Mouse (Mus musculus) midbrain, embryonic 13.5 days (tissue): ENCODE measurements around the gene Fnip2. TPM values are rescaled to one million over a fixed set of nuclear protein-coding genes. Genes with fewer than 3 reads are reported as not detected.

Source experiments
- ATAC-seq: fragments of 200-750 bp; cut with Nextera tagmentation; 2 replicates; pipeline ENCODE4 v1.8.0; 2017; ENCODE audit warnings: mild to moderate bottlenecking, moderate TSS enrichment, moderate library complexity
- H3K27ac ChIP-seq: fragments of 300-500 bp; sonication (generic); 2 replicates; pipeline ENCODE4 v1.5.1; 2015; ENCODE audit warnings: inconsistent platforms, mild to moderate bottlenecking, moderate library complexity
- H3K27me3 ChIP-seq: fragments of 300-500 bp; sonication (generic); 2 replicates; pipeline ENCODE4 v1.6.1; 2015; ENCODE audit warnings: mild to moderate bottlenecking, inconsistent platforms
- H3K36me3 ChIP-seq: fragments of 300-500 bp; sonication (generic); 2 replicates; pipeline ENCODE4 v1.6.1; 2015; ENCODE audit warnings: mild to moderate bottlenecking, inconsistent platforms
- H3K4me1 ChIP-seq: fragments of 300-500 bp; sonication (generic); replicated peaks from 2 replicates; pipeline ENCODE4 v1.6.1; 2015; ENCODE audit warnings: inconsistent platforms
- H3K4me2 ChIP-seq: fragments of 300-500 bp; sonication (generic); replicated peaks from 2 replicates; pipeline ENCODE4 v1.6.1; 2015; ENCODE audit warnings: moderate library complexity, mild to moderate bottlenecking, inconsistent platforms
- H3K4me3 ChIP-seq: fragments of 300-500 bp; sonication (generic); replicated peaks from 2 replicates; pipeline ENCODE4 v1.5.1; 2015; ENCODE audit warnings: mild to moderate bottlenecking, inconsistent platforms
- H3K9ac ChIP-seq: fragments of 300-500 bp; sonication (generic); replicated peaks from 2 replicates; pipeline ENCODE4 v1.6.1; 2015; ENCODE audit warnings: mild to moderate bottlenecking, inconsistent platforms
- H3K9me3 ChIP-seq: fragments of 300-500 bp; sonication (generic); 2 replicates; pipeline ENCODE4 v1.6.1; 2016; ENCODE audit warnings: mild to moderate bottlenecking, inconsistent platforms
- WGBS: fragments of 180-500 bp; shearing (Covaris S2); methylation state at CpG from one replicate; pipeline ENCODE4 v1.1.7; 2015; 5-methylcytosine and 5-hydroxymethylcytosine counted together
- polyA plus RNA-seq: library from polyadenylated mRNA; unstranded; fragments of >200 nt; fragmentation: Nextera tagmentation; extraction: Ambion mirVana; gene quantifications from 2 replicates; pipeline ENCODE4 v1.2.1, GENCODE M21; 2015

The Fnip2 gene
- 6.1 and 6.2 TPM in 2 replicates for polyA plus RNA-seq

DNA sequence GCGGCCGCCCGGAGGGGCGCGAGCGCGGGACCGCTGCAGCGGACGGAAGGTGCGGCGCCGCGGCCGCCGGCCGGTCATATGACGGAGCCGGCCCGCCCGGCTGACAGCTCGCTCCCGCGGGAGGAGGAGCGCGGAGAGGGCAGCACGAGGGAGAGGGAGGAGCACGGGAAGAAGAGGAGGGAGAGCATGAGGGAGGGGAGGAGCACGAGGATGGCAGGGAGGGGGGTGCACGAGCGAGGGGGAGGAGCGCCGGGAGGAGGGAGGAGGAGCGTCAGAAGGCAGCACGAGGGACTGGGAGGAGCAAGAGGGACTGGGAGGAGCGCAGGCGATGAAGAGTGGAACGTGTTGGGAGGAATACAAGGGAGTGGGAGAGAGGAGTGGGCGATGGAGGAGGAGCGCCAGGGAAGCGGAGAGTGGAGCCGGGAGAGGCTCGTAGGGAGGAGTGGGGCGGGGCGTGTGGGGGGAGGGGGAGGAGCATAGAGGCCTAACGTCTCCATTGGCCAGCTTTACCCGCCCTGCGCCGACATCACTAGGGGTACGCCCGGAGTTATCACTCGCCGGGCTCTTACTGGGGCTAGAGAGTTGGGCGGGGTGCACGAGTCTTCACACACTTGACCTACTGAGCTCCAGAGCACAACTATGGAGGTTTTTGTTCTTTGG, at the start of gene Fnip2:
Fnip2 (minus strand) TSS at position 94 of the 660 bp plus-strand sequence.
- H3K27ac ChIP-seq: peak within 1 kb of the TSS; percentile 83
- H3K4me2 ChIP-seq: peak within 1 kb of the TSS; percentile 81
- H3K4me1 ChIP-seq: peaks cover 16% of the 10 kb centered on the region
- H3K36me3 ChIP-seq: no peaks in the 10 kb centered on the region
- no peaks in the 10 kb centered on the region for H3K9me3 ChIP-seq
- H3K9ac ChIP-seq: peak within 1 kb of the TSS; percentile 80
- peak within 1 kb of the TSS; percentile 87 for H3K4me3 ChIP-seq
- H3K27me3 ChIP-seq: no peaks in the 10 kb centered on the region
- under 1% methylated on average over 53 of the region's 55 CpGs for WGBS
- peak; percentile 96 for ATAC-seq

DNA sequence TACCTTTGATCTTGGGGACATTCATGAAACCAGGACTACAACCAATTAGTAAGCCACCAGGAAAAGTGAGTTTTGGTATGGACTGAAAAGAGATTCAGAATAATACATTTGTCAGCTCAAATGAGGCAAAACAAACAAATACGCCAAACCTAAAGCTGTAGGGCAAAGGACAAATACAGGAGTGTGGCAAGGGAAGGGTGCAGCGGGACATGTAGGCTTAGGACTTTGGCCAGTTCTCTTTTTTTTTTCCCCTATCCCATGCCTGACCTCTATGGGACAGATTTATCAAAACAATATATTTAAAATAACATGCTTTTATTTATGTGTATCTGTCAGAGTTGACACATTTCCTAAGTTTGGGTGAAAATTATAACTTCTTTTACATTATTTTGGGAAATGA, 42.3 kb upstream of the Fnip2 start:
- no peak overlapping the region for H3K4me2 ChIP-seq
- ATAC-seq: no peak
- peaks cover 64% of the 10 kb centered on the region for H3K36me3 ChIP-seq
- 96% methylated on average over 2 of the region's 2 CpGs for WGBS
- H3K4me1 ChIP-seq: no peaks in the 10 kb centered on the region
- H3K27me3 ChIP-seq: no peaks in the 10 kb centered on the region
- no peak overlapping the region for H3K9ac ChIP-seq
- no peak overlapping the region for H3K4me3 ChIP-seq
- no peaks in the 10 kb centered on the region for H3K9me3 ChIP-seq
- no peak overlapping the region for H3K27ac ChIP-seq

GRCm38 (mm10) chr3:79595468-79595867, 27.9 kb upstream of the Fnip2 start:
- WGBS: 92% methylated on average over 7 of the region's 7 CpGs
- H3K36me3 ChIP-seq: peaks cover 56% of the 10 kb centered on the region
- ATAC-seq: no peak

GRCm38 (mm10) chr3:79591793-79592471, 24.3 kb upstream of the Fnip2 start:
- H3K4me2 ChIP-seq: peak overlapping the region; percentile 83
- no peaks in the 10 kb centered on the region for H3K9me3 ChIP-seq
- H3K36me3 ChIP-seq: peaks cover 28% of the 10 kb centered on the region
- peak overlapping the region; percentile 89 for H3K4me3 ChIP-seq
- H3K9ac ChIP-seq: peak overlapping the region; percentile 90
- peaks cover 16% of the 10 kb centered on the region for H3K4me1 ChIP-seq
- H3K27ac ChIP-seq: no peak overlapping the region
- peak; percentile 38 for ATAC-seq
- H3K27me3 ChIP-seq: 0 out of 2 replicates have a peak, but pooled peaks cover 5% of the 10 kb centered on the region
- WGBS: 6% methylated on average over 15 of the region's 15 CpGs

More at GRCm38 (mm10) chr3:79595468-79595867, 27.9 kb upstream of the Fnip2 start:
- no peaks in the 10 kb centered on the region for H3K9me3 ChIP-seq
- H3K9ac ChIP-seq: no peak overlapping the region
- peaks cover 16% of the 10 kb centered on the region for H3K4me1 ChIP-seq
- no peak overlapping the region for H3K4me2 ChIP-seq
- H3K27me3 ChIP-seq: no peaks in the 10 kb centered on the region
- no peak overlapping the region for H3K4me3 ChIP-seq
- H3K27ac ChIP-seq: no peak overlapping the region

DNA sequence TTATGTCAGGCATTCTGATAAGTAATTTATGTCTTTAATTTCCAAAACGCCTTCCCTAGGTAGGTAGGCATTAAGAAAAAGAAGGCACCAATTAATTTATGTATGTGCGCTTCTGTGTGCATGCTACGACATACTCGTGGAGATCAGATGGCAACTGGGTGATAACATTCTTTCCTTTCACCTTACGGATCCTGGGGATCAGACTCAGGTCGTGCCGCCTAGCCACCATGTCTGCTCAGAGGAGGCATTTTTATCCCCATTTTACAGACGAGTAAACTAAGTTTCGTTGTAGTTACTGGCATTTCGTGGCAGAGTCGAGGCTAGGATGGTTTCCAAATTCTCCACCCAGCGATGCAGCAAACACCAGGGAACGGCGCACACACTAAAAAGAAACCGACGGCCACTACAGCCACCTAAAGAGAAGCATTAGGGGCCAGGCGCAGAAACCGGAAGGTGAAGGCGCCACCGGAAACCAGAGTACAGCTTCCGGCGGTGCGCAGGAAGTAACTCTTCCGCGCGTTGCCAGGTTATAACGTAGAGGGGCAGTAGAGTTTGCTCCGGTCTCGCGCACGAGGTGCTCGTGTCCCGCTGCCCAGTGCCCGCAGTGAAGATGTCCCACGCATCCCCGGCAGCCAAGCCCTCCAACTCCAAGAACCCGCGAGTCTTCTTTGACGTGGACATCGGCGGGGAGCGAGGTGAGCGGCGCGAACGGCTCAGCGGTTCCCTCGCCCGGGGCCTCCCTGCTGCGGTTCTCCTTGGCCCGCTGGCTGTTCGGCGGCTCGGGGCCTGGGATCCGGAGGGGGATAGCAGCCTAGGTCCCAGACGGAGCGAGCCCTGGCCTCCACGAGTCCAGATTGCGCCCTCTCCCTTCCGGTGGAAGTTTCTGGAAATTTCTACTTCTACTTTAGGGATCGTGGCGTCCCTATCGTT, 23.5 kb upstream of the Fnip2 start, which contains the start of gene Ppid:
Ppid (plus strand) TSS at position 480 of the 930 bp plus-strand sequence.
- Histone ChIP-seq H3K4me3 (peak within 1 kb of the TSS; percentile 89), H3K9ac (peak within 1 kb of the TSS; percentile 90), H3K4me1 (peaks cover 16% of the 10 kb centered on the region), H3K9me3 (no peaks in the 10 kb centered on the region), H3K27ac (peak within 1 kb of the TSS; percentile 65), H3K36me3 (peaks cover 21% of the 10 kb centered on the region), H3K27me3 (0 out of 2 replicates have a peak, but pooled peaks cover 5% of the 10 kb centered on the region), H3K4me2 (peak within 1 kb of the TSS; percentile 83)
- ATAC-seq: peak; percentile 90
- WGBS: 4% methylated on average over 63 of the region's 63 CpGs

- no peak overlapping the region for H3K4me2 ChIP-seq
- H3K4me3 ChIP-seq: no peak overlapping the region
- H3K36me3 ChIP-seq: peaks cover 9% of the 10 kb centered on the region
- H3K27ac ChIP-seq: no peak overlapping the region
- no peak overlapping the region for H3K9ac ChIP-seq
- 0 out of 2 replicates have a peak, but pooled peaks cover 5% of the 10 kb centered on the region for H3K27me3 ChIP-seq
- no peaks in the 10 kb centered on the region for H3K9me3 ChIP-seq
- WGBS: 88% methylated on average over 2 of the region's 2 CpGs
- no peak for ATAC-seq
- peaks cover 16% of the 10 kb centered on the region for H3K4me1 ChIP-seq
Observed at GRCm38 (mm10) chr3:79589671-79590070, 22.1 kb upstream of the Fnip2 start.

- Histone ChIP-seq H3K36me3 (no peaks in the 10 kb centered on the region), H3K4me2 (no peak overlapping the region), H3K9ac (no peak overlapping the region), H3K9me3 (no peaks in the 10 kb centered on the region), H3K4me3 (no peak overlapping the region), H3K27me3 (0 out of 2 replicates have a peak, but pooled peaks cover 5% of the 10 kb centered on the region), H3K4me1 (peaks cover 1% of the 10 kb centered on the region), H3K27ac (no peak overlapping the region)
- ATAC-seq: peak; percentile 71
- WGBS: 3% methylated on average over 6 of the region's 6 CpGs
Observed at GRCm38 (mm10) chr3:79586804-79587203, 19.2 kb upstream of the Fnip2 start.

DNA sequence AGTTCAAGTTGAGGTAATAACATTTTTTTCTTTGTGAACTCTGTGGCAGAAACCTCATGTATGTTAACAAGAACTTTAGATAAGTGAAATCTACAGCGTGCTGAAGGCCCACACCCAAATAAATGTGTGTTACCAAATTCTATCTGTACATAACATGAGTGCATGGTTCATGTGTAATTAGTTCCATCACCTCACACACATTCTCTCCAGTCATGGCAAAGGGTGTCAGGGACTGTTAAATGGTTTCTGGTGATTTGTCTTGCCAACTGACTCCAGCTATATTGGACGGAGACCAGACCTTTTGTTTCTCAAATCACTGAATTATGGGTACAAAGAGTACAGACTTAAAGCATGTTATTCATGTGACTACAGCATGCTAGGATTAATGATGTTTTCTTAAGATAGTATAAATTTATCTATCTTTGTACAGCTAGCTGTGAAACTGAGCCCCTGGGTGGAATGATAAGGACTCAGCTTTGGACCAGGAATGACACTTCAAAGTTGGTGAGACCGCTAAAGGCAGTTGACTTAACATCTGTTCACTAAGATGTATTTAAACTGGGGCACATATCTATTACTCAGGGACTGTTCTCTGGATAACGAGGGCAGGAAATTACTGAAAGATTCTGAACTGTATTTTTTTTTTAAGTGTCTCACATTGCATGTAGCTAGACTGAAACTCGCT, 12.4 kb upstream of the Fnip2 start:
- Histone ChIP-seq H3K36me3 (no peaks in the 10 kb centered on the region), H3K27ac (no peak overlapping the region), H3K4me1 (peaks cover 15% of the 10 kb centered on the region), H3K4me2 (no peak overlapping the region), H3K9me3 (no peaks in the 10 kb centered on the region), H3K4me3 (no peak overlapping the region), H3K9ac (no peak overlapping the region), H3K27me3 (no peaks in the 10 kb centered on the region)
- whole genome bisulfite sequencing: 86% methylated on average over 5 of the region's 5 CpGs
- ATAC-seq: no peak

- Histone ChIP-seq H3K4me1 (peaks cover 15% of the 10 kb centered on the region), H3K27ac (no peak overlapping the region), H3K4me3 (no peak overlapping the region), H3K9me3 (no peaks in the 10 kb centered on the region), H3K27me3 (no peaks in the 10 kb centered on the region), H3K9ac (no peak overlapping the region), H3K36me3 (no peaks in the 10 kb centered on the region), H3K4me2 (no peak overlapping the region)
- 70% methylated on average over 6 of the region's 6 CpGs for WGBS
- no peak for ATAC-seq
Observed at GRCm38 (mm10) chr3:79578164-79578563, 10.6 kb upstream of the Fnip2 start.

GRCm38 (mm10) chr3:79577606-79578005, 10.0 kb upstream of the Fnip2 start:
- H3K4me3 ChIP-seq: no peak overlapping the region
- no peaks in the 10 kb centered on the region for H3K9me3 ChIP-seq
- no peak overlapping the region for H3K4me2 ChIP-seq
- H3K36me3 ChIP-seq: no peaks in the 10 kb centered on the region
- 92% methylated on average over 6 of the region's 6 CpGs for WGBS
- H3K4me1 ChIP-seq: peaks cover 15% of the 10 kb centered on the region
- H3K27me3 ChIP-seq: no peaks in the 10 kb centered on the region
- no peak for ATAC-seq
- no peak overlapping the region for H3K9ac ChIP-seq
- no peak overlapping the region for H3K27ac ChIP-seq

DNA sequence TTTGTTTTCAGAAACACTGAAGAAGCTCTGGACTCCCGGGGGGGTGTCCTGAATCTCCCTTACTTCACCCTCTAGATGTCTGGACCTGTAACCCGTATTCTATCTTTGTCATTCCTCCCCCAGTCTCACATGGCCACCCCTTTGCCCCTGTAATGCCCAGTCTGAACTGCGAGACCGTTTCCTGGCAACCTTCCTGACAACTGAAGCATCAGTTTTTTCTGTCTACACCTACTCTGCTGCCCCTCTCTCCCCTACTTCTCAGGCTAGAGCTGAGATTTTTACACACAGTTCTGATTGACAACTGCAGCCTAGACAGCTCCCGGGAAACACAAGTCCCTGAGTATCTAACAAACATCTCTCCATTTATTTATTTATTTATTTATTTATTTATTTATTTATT, 9.3 kb upstream of the Fnip2 start:
- no peaks in the 10 kb centered on the region for H3K9me3 ChIP-seq
- 22% methylated on average over 5 of the region's 5 CpGs for WGBS
- H3K4me2 ChIP-seq: no peak overlapping the region
- H3K27ac ChIP-seq: peak overlapping the region; percentile 44; the same call in 1 of the 2 replicates
- peak; percentile 52 for ATAC-seq
- no peaks in the 10 kb centered on the region for H3K27me3 ChIP-seq
- H3K4me3 ChIP-seq: no peak overlapping the region
- no peaks in the 10 kb centered on the region for H3K36me3 ChIP-seq
- H3K4me1 ChIP-seq: peaks cover 15% of the 10 kb centered on the region
- no peak overlapping the region for H3K9ac ChIP-seq
